Mouse (Mus musculus) thymus, adult 2 months (tissue): ENCODE measurements at regions not wholly inside any gene's neighbourhood (a gene's known extent, or its start where the extent isn't known, plus 50 kb on each side); places are given as distances from the start of the nearest gene placed in this dataset.

Experiments used
- DNase-seq: peaks from one replicate; pipeline ENCODE4 v3.0.0; 2021
- H3K27ac ChIP-seq: fragments of 200-500 bp; 2 replicates; pipeline ENCODE4 v1.5.1; 2012; ENCODE audit warnings: low read length, control low read depth; ENCODE audit not compliant: control insufficient read depth, insufficient read depth
- H3K27me3 ChIP-seq: fragments of 200-500 bp; 2 replicates; pipeline ENCODE4 v1.6.1; 2012; ENCODE audit warnings: mild to moderate bottlenecking, low read length, moderate library complexity, mixed read lengths; ENCODE audit not compliant: control insufficient read depth, insufficient read depth
- H3K36me3 ChIP-seq: fragments of 200-500 bp; 2 replicates; pipeline ENCODE4 v1.6.1; 2012; ENCODE audit warnings: mild to moderate bottlenecking, low read length, moderate library complexity; ENCODE audit not compliant: control insufficient read depth, insufficient read depth
- H3K4me1 ChIP-seq: fragments of 200-500 bp; replicated peaks from 2 replicates; pipeline ENCODE4 v1.6.1; 2012; ENCODE audit warnings: low read length; ENCODE audit not compliant: control insufficient read depth, insufficient read depth
- H3K4me3 ChIP-seq: fragments of 200-500 bp; 2 replicates; pipeline ENCODE4 v1.5.1; 2012; ENCODE audit warnings: mild to moderate bottlenecking, low read length, control low read depth, moderate library complexity; ENCODE audit not compliant: control insufficient read depth, insufficient read depth
- CTCF ChIP-seq: fragments of 200-500 bp; IDR thresholded peaks from 2 replicates; pipeline ENCODE4 v1.5.1; 2012; ENCODE audit warnings: mild to moderate bottlenecking, control low read depth, low read length, moderate library complexity, borderline replicate concordance; ENCODE audit not compliant: control insufficient read depth, poor library complexity, insufficient read depth; ENCODE audit errors: extremely low read depth
- POLR2A ChIP-seq: fragments of 200-500 bp; IDR thresholded peaks from 2 replicates; pipeline ENCODE4 v1.6.1; 2012; ENCODE audit warnings: mild to moderate bottlenecking, low read length, control low read depth, moderate library complexity; ENCODE audit not compliant: control insufficient read depth, poor library complexity, insufficient read depth; ENCODE audit errors: extremely low read depth
- WGBS: fragments of 180-500 bp; shearing (Covaris S2); methylation state at CpG from one replicate; pipeline ENCODE4 v1.1.7; 2018; 5-methylcytosine and 5-hydroxymethylcytosine counted together

- H3K27ac ChIP-seq: no peak overlapping the region
- H3K27me3 ChIP-seq: no peaks in the 10 kb centered on the region
- H3K4me3 ChIP-seq: no peak overlapping the region
- H3K4me1 ChIP-seq: no peaks in the 10 kb centered on the region
- TF ChIP-seq POLR2A: no peak
- no peak for TF ChIP-seq CTCF
- H3K36me3 ChIP-seq: no peaks in the 10 kb centered on the region
- no peak for DNase-seq
- 88% methylated on average over 4 of the region's 4 CpGs for WGBS
Measured at GRCm38 (mm10) chr12:27173151-27173550, 169.2 kb downstream of the Sox11 start.

GRCm38 (mm10) chr12:27171595-27171994 lies 170.8 kb downstream of the Sox11 start:
- Histone ChIP-seq H3K4me3 (no peak overlapping the region), H3K4me1 (no peaks in the 10 kb centered on the region), H3K36me3 (no peaks in the 10 kb centered on the region), H3K27me3 (no peaks in the 10 kb centered on the region), H3K27ac (no peak overlapping the region)
- DNase-seq: no peak
- TF ChIP-seq CTCF (no peak), POLR2A (no peak)

- TF ChIP-seq POLR2A (no peak), CTCF (no peak)
- no peak for DNase-seq
- H3K36me3 ChIP-seq: no peaks in the 10 kb centered on the region
- H3K27me3 ChIP-seq: no peaks in the 10 kb centered on the region
- H3K27ac ChIP-seq: no peak overlapping the region
- no peak overlapping the region for H3K4me3 ChIP-seq
- no peaks in the 10 kb centered on the region for H3K4me1 ChIP-seq
- WGBS: 93% methylated on average over 4 of the region's 4 CpGs
Measured at GRCm38 (mm10) chr12:27164920-27165504, 177.4 kb downstream of the Sox11 start.

- H3K27me3 ChIP-seq: no peaks in the 10 kb centered on the region
- no peaks in the 10 kb centered on the region for H3K36me3 ChIP-seq
- TF ChIP-seq POLR2A (no peak), CTCF (no peak)
- no peaks in the 10 kb centered on the region for H3K4me1 ChIP-seq
- no peak overlapping the region for H3K4me3 ChIP-seq
- DNase-seq: no peak
- H3K27ac ChIP-seq: no peak overlapping the region
- WGBS: 85% methylated on average over 18 of the region's 18 CpGs
Measured at GRCm38 (mm10) chr12:27160063-27160686, 182.2 kb downstream of the Sox11 start.

- Histone ChIP-seq H3K36me3 (no peaks in the 10 kb centered on the region), H3K27ac (no peak overlapping the region), H3K4me3 (no peak overlapping the region), H3K27me3 (no peaks in the 10 kb centered on the region), H3K4me1 (no peaks in the 10 kb centered on the region)
- DNase-seq: no peak
- 94% methylated on average over 8 of the region's 8 CpGs for WGBS
- TF ChIP-seq POLR2A (no peak), CTCF (no peak)
Measured at GRCm38 (mm10) chr12:27159416-27160062, 182.8 kb downstream of the Sox11 start.

GRCm38 (mm10) chr12:27150871-27151853 lies 191.2 kb downstream of the Sox11 start:
- no peaks in the 10 kb centered on the region for H3K4me1 ChIP-seq

More at GRCm38 (mm10) chr12:27150871-27151853, 191.2 kb downstream of the Sox11 start:
- H3K27me3 ChIP-seq: no peaks in the 10 kb centered on the region
- no peak overlapping the region for H3K4me3 ChIP-seq
- TF ChIP-seq POLR2A (no peak), CTCF (no peak)
- no peaks in the 10 kb centered on the region for H3K36me3 ChIP-seq
- 63% methylated on average over 13 of the region's 13 CpGs for WGBS
- no peak overlapping the region for H3K27ac ChIP-seq
- DNase-seq: no peak
